Mouse (Mus musculus): Measurements from ENCODE around the gene Mif. TPM values are rescaled to one million over a fixed set of nuclear protein-coding genes. Genes with fewer than 3 reads are reported as not detected.

Gene Mif
- total RNA-seq, 1 experiment = 1,434 TPM

DNA sequence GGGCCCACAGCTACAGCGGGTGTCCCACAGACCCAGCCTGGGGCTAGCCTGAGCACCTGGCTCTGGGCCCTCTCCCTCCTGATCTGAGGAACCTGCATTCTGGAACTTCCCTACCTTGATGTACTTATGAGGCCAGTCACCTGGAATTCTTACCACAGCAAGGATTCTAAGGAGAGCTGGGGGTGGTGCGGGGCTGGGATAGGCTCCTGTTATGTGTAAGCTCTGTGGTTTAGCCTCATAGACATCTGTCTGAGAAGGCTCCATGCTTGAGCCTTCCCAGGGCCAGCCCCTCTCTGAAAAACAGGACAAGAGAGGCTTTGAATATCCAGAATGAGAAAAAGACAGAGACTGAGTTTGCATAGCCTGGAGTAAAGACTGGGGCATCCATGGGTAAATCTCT, 37.6 kb downstream of the Mif start, which contains the start of gene Gstt4:
TSS of gene Gstt4 (minus strand) at position 101 of the 400 bp plus-strand sequence.
- no peak for DNase-seq (ENCODE audit: low read depth, low spot score)

DNA sequence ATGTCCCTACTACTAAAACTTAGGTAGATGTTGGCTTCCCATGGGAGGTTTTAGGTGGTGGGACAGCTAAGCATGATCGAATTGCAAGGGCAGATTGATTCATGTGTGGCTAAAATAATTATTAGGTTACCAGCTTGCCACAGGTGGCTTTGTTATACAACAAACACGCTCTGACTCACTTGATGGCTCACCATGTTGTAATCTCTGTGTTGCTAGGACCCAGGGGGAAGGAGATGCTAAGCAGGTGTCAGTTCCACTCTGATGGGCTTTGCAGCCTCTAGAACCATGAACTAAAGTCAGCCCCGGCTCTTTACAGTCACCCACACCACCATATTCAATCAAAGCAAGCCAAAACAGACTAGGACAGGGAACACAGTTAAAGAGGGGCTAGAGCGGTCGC, 40.2 kb downstream of the Mif start:
- no peak overlapping the region for H3K27ac ChIP-seq (ENCODE audit: insufficient read depth, low read depth, low read length, poor library complexity, severe bottlenecking)
- TF ChIP-seq HCFC1 (IDR thresholded peaks at IDR 0.05; ENCODE audit: borderline replicate concordance, insufficient read depth, low read length) (no peak), MAFK (IDR thresholded peaks at IDR 0.05; ENCODE audit: insufficient read depth, low read depth, low read length) (no peak), ZNF384 (IDR thresholded peaks at IDR 0.05; ENCODE audit: low read depth, low read length) (no peak), ZC3H11A (IDR thresholded peaks at IDR 0.05; ENCODE audit: borderline replicate concordance, low read depth, low read length) (no peak), CHD2 (IDR thresholded peaks at IDR 0.05; ENCODE audit: low read depth, low read length) (no peak)
- no peaks in the 10 kb centered on the region for H3K9me3 ChIP-seq (ENCODE audit: control insufficient read depth, insufficient read depth, low read depth, low read length)
- in situ Hi-C loops (cut with MboI; ENCODE audit: low sequenced_read_pairs in 2 of 2, unreplicated experiment in 2 of 2) = no loop called here
- DNase-seq (ENCODE audit: low read depth, low spot score) = no peak
- H3K36me3 ChIP-seq (ENCODE audit: control insufficient read depth, insufficient read depth, low read length, poor library complexity, severe bottlenecking) = no peaks in the 10 kb centered on the region
- H3K4me1 ChIP-seq (ENCODE audit: control insufficient read depth in 2 of 2, insufficient read depth in 2 of 2, low read length in 2 of 2, poor library complexity in 1 of 2) = no peaks in the 10 kb centered on the region
- no peak overlapping the region for H3K4me3 ChIP-seq (ENCODE audit: insufficient read depth in 1 of 2, low read depth in 1 of 2, low read length in 2 of 2, poor library complexity in 1 of 2, severe bottlenecking in 1 of 2)
- H3K9ac ChIP-seq (ENCODE audit: insufficient read depth, low read depth, low read length, poor library complexity, severe bottlenecking) = no peak overlapping the region

More for the DNA sequence above, 37.6 kb downstream of the Mif start, which contains the start of gene Gstt4:
- Histone ChIP-seq H3K36me3 (ENCODE audit: control insufficient read depth, insufficient read depth, low read length, poor library complexity, severe bottlenecking) (no peaks in the 10 kb centered on the region), H3K27ac (ENCODE audit: insufficient read depth, low read depth, low read length, poor library complexity, severe bottlenecking) (no peak within 1 kb of the TSS), H3K9me3 (ENCODE audit: control insufficient read depth, insufficient read depth, low read depth, low read length) (no peaks in the 10 kb centered on the region), H3K9ac (ENCODE audit: insufficient read depth, low read depth, low read length, poor library complexity, severe bottlenecking) (no peak within 1 kb of the TSS), H3K4me3 (ENCODE audit: insufficient read depth in 1 of 2, low read depth in 1 of 2, low read length in 2 of 2, poor library complexity in 1 of 2, severe bottlenecking in 1 of 2) (no peak within 1 kb of the TSS), H3K4me1 (ENCODE audit: control insufficient read depth in 2 of 2, insufficient read depth in 2 of 2, low read length in 2 of 2, poor library complexity in 1 of 2) (peaks cover 0 to 2% of the 10 kb centered on the region in 2 experiments; a peak in 1 of 4 replicates)
- in situ Hi-C loops (cut with MboI; ENCODE audit: low sequenced_read_pairs in 2 of 2, unreplicated experiment in 2 of 2) = no loop called here
- TF ChIP-seq MAFK (IDR thresholded peaks at IDR 0.05; ENCODE audit: insufficient read depth, low read depth, low read length) (no peak), HCFC1 (IDR thresholded peaks at IDR 0.05; ENCODE audit: borderline replicate concordance, insufficient read depth, low read length) (no peak), ZNF384 (IDR thresholded peaks at IDR 0.05; ENCODE audit: low read depth, low read length) (no peak), ZC3H11A (IDR thresholded peaks at IDR 0.05; ENCODE audit: borderline replicate concordance, low read depth, low read length) (no peak), CHD2 (IDR thresholded peaks at IDR 0.05; ENCODE audit: low read depth, low read length) (no peak)

DNA sequence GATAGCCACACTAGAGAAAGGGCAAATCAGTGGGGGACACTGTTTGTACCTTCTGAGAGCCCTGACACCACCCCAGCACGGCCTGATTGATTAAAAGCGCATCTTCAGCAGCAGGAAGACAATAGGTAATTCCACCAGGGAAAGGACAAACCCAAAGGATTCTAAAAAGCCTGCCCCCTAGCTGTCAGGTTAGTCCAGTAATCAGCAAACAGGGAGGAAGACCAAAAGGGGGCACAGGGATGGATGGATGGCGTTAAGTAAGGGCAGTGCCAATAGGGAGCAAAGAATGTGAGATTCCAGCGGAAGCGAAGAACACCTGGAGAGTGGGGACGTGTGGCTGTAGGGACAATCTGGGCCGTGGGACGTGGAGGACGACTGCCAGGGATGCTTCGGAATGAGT, 41.4 kb downstream of the Mif start:
- H3K9ac ChIP-seq (ENCODE audit: insufficient read depth, low read depth, low read length, poor library complexity, severe bottlenecking) = no peak overlapping the region
- DNase-seq (ENCODE audit: low read depth, low spot score) = no peak
- no peak overlapping the region for H3K27ac ChIP-seq (ENCODE audit: insufficient read depth, low read depth, low read length, poor library complexity, severe bottlenecking)
- H3K9me3 ChIP-seq (ENCODE audit: control insufficient read depth, insufficient read depth, low read depth, low read length) = no peaks in the 10 kb centered on the region
- no peak for TF ChIP-seq MAFK (IDR thresholded peaks at IDR 0.05; ENCODE audit: insufficient read depth, low read depth, low read length)
- no peak for TF ChIP-seq ZC3H11A (IDR thresholded peaks at IDR 0.05; ENCODE audit: borderline replicate concordance, low read depth, low read length)
- no peak for TF ChIP-seq CHD2 (IDR thresholded peaks at IDR 0.05; ENCODE audit: low read depth, low read length)
- TF ChIP-seq HCFC1 (IDR thresholded peaks at IDR 0.05; ENCODE audit: borderline replicate concordance, insufficient read depth, low read length) = no peak
- TF ChIP-seq ZNF384 (IDR thresholded peaks at IDR 0.05; ENCODE audit: low read depth, low read length) = no peak
- in situ Hi-C loops (cut with MboI; ENCODE audit: low sequenced_read_pairs in 2 of 2, unreplicated experiment in 2 of 2) = no loop called here
- H3K4me3 ChIP-seq (ENCODE audit: insufficient read depth in 1 of 2, low read depth in 1 of 2, low read length in 2 of 2, poor library complexity in 1 of 2, severe bottlenecking in 1 of 2) = no peak overlapping the region
- no peaks in the 10 kb centered on the region for H3K4me1 ChIP-seq (ENCODE audit: control insufficient read depth in 2 of 2, insufficient read depth in 2 of 2, low read length in 2 of 2, poor library complexity in 1 of 2)
- H3K36me3 ChIP-seq (ENCODE audit: control insufficient read depth, insufficient read depth, low read length, poor library complexity, severe bottlenecking) = no peaks in the 10 kb centered on the region

Other genes with a start within 250 kb of the Mif start
- 10.4 and 20.1 TPM in 2 replicates for gene Susd2, start 216.2 kb downstream of the Mif start, total RNA-seq (2012; rRNA removed)
- 59.0 and 73.4 TPM in 2 replicates for gene Cabin1, start 95.9 kb downstream of the Mif start, total RNA-seq (2012; rRNA removed)
- 79.3 and 84.4 TPM in 2 replicates for gene Ddt, start 86.8 kb downstream of the Mif start, total RNA-seq (2012; rRNA removed)
- not detected in 2 replicates for gene Gm20441, start 79.3 kb downstream of the Mif start, total RNA-seq (2012; rRNA removed)
- 3.4 and 4.4 TPM in 2 replicates for gene Gstt3, start 78.8 kb downstream of the Mif start, total RNA-seq (2012; rRNA removed)
- 5.8 and 10.7 TPM in 2 replicates for gene Gstt1, start 61.7 kb downstream of the Mif start, total RNA-seq (2012; rRNA removed)
- not detected in 2 replicates for gene Gstt4, start 37.7 kb downstream of the Mif start, total RNA-seq (2012; rRNA removed)
- gene Gstt2, start 22.8 kb downstream of the Mif start, total RNA-seq (2012; rRNA removed) = 17.8 and 35.8 TPM in 2 replicates
- 19.9 and 28.1 TPM in 2 replicates for gene Derl3, start 33.2 kb upstream of the Mif start, total RNA-seq (2012; rRNA removed)
- 75.3 and 84.4 TPM in 2 replicates for gene Smarcb1, start 61.4 kb upstream of the Mif start, total RNA-seq (2012; rRNA removed)
- 435 and 871 TPM in 2 replicates for gene Chchd10, start 72.9 kb upstream of the Mif start, total RNA-seq (2012; rRNA removed)
- 52.4 and 137 TPM in 2 replicates for gene Mmp11, start 76.3 kb upstream of the Mif start, total RNA-seq (2012; rRNA removed)
- gene Gm867, start 80.4 kb upstream of the Mif start, total RNA-seq (2012; rRNA removed) = 1.1 and 2.9 TPM in 2 replicates
- 0.98 and 1.5 TPM in 2 replicates for gene Vpreb3, start 82.8 kb upstream of the Mif start, total RNA-seq (2012; rRNA removed)
- gene Gm5134, start 94.3 kb upstream of the Mif start, total RNA-seq (2012; rRNA removed) = 4.2 and 6.4 TPM in 2 replicates
- 22.1 and 31.6 TPM in 2 replicates for gene Zfp280b, start 172.4 kb upstream of the Mif start, total RNA-seq (2012; rRNA removed)

Data from ES-E14 (cell line).